Mouse (Mus musculus) adipocyte (in vitro differentiated cells): Measurements from ENCODE around the gene Zfp398.

Experiments
- DNase-seq: peaks from one replicate; pipeline ENCODE4 v3.0.0-alpha.2; 2016; ENCODE audit warnings: low spot score

The Zfp398 gene

DNA sequence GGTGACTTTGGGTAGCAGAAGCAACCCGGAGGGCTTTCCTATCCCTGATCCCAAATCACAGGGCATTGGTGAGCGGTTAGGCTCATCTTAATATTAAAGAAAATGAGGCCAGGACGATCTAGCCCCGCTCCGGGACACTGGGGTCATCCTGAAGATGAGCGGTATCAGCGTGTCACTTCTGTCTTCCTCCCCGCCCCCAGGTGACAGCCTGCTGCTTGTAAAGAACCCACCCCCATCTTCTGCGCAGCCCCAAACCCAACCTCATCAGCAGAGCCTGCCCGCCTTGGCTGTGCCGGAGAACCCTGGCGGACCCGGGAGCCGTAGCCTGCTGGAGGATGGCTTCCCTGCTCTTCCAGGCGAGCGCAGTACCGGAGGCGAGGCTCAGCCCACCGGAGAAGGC, 68.9 kb downstream of the Zfp398 start:
- DNase-seq: no peak

DNA sequence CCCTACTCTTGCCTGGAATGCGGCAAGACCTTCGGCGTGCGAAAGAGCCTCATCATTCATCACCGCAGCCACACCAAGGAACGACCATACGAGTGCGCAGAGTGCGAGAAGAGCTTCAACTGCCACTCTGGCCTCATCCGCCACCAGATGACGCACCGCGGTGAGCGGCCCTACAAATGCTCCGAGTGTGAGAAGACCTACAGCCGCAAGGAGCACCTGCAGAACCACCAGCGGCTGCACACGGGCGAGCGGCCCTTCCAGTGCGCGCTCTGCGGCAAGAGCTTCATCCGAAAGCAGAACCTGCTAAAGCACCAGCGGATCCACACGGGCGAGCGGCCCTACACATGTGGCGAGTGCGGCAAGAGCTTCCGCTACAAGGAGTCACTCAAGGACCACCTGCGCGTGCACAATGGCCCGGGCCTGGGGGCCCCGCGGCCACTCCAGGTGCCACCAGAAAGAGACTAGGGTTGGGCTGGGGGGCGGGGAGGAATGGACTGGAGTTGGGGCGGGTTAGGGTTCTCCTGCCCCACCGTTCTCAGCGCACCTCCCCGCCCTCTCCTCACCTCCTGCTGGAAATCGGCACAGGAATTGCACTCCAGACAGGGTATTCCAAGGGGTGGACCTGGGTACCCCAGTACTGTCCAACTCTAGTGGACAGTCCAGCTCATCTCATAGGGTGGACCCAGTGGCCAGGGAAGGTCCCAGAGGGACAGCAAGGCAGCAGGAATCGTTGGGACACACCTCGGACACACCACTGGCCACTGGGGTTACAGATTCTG, 69.6 kb downstream of the Zfp398 start:
- no peak for DNase-seq

DNA sequence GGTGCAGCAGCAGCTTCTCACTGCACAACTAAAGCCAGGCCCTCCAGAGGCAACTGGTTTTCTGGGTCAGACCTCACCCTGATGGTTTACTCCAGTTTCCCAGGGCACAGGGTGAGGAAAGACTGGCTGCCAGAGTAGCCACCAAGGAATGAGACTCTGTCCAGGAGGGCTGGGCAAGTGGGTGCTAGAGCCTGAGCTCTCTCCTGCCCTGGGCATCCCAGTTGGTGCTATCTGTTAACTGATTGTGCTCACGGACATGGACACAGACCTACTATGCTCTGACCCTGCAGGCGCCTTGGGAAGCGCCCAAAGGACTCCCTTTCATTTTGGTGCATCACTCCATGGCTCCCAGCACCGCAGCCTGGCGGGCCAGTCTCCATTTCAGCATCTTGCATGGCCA, 70.9 kb downstream of the Zfp398 start:
- DNase-seq: no peak

DNA sequence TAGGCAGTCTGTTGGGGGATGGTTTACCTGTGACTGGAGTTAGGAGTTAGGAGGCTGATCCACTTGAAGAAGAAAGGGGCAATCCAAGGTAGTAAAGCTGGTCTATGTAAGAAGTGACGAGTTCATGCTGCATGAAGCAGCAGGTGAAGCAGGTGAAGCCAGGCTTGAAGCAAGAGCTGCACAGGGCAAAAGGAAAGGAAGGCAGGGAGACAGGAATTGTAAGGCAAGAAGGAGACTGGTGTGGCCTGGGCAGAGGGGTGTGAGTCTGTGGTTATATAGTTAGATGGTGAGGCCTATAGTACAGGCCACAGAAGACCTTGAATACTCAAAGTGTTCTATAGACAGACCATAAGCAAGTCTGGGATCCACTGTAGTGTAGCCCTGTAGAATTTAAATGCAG, 73.5 kb downstream of the Zfp398 start:
- DNase-seq: no peak

DNA sequence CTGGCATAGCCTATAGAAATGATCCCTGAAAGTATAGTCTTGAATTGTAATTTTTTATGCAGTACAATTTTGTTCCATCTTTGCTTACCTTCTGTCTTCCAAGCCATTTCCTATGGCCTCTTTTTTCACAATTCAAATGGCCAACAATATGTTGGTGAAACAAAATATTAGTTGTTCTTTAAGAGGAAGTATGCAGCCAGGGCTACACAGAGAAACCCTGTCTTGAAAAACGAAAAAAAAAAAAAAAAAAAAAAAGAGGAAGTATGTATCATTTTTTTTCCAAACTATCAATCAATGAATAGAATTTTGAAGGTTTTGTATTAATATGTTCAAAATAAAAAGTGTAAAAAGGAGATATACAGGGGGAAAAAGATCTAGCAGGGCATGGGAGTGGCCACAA, 76.2 kb downstream of the Zfp398 start:
- no peak for DNase-seq

DNA sequence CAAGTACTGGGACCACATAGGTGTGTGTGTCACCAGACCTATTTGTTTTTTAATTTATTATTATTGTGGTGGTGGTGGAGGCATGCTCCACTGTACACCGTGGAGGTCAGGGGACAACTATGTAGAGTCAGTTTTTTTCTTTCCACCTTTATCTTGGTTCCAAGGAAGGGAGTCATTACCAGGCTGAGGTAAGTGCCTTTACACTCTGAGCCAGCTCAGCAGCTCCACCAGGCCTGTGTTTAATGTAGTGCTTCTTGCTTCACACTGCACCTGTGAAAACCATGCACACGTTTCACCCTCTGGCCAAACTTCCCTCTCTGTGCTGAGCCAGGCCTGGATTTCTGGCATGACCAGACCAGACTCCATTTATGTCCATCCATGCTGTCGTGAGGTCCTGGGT, 77.5 kb downstream of the Zfp398 start:
- DNase-seq: no peak

DNA sequence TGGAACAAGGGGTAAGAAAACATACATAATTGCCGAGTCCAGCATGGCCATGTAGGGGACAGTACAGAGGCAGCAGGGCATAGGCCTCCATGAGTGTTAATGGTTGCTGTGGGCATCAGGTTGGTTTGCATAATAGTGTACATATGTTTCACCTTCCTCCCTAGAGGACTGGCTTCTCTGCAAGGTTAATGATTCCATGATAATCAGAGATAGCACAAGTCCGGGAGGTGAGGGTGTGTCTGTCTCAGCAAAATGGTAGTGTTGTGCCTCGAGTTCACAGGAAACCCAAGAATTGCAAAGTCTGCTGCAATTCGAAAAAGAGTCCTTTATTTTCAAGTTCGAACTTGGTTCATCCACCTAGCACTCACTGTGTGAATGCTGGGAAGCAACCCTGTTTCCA, 81.6 kb downstream of the Zfp398 start:
- DNase-seq: no peak

DNA sequence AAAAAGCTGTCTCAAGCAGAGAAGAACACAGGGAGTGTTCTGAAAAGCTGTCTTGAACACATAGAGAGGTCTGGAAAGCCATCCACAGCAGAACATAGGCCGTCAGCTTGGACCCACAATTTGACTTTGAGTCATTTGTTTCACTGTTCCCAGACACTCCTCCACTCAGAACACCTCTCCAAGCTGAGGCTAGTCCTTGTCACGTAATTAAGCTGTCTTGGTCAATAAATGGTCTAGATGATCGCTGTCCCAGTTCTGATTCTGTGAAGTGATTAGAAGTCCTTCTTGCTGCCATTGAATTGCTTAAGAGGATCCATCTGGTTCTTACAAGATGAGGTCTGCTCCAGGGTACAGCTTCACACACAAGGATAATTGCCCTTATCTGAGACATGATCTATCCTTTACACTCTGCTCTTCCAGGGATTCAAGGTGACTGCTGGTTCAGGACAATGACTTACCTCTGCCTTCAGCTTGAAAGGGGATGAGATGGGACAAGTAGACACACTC, 83.4 kb downstream of the Zfp398 start:
- DNase-seq: no peak

DNA sequence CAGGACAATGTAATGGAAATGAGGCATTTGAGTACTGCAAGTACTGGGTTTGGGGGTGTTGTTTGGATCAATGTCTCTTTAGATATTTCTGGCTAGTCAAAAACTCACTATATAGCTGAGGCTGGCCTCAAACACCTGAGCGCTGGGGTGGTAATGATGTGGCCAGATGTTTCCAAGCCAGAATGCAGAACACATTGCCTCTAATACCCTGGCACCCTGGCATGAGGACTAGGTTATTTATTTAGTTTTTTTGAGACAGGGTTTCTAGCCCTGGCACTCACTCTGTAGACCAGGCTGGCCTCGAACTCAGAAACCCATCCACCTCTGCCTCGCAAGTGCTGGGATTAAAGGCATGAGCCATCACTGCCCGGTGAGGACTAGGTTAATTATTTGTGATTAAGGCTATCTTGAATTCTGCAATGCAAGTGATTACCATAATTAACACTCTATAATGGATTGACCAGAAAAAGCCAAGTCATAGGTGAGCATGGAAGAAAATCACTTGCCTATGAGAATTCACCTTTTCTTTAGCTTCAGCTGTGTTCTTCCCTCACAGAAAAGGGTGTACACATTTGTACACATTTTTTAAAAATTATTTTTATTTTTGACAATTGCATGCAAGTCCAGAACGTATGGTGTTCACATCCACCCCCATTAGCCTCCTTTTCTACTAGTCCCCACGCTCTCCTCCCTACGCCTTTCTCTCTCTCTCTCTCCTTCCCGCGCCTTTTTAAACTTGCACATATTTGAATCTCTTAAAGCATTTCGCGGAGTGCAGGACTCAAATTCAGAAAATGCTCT, 84.4 kb downstream of the Zfp398 start:
- no peak for DNase-seq

DNA sequence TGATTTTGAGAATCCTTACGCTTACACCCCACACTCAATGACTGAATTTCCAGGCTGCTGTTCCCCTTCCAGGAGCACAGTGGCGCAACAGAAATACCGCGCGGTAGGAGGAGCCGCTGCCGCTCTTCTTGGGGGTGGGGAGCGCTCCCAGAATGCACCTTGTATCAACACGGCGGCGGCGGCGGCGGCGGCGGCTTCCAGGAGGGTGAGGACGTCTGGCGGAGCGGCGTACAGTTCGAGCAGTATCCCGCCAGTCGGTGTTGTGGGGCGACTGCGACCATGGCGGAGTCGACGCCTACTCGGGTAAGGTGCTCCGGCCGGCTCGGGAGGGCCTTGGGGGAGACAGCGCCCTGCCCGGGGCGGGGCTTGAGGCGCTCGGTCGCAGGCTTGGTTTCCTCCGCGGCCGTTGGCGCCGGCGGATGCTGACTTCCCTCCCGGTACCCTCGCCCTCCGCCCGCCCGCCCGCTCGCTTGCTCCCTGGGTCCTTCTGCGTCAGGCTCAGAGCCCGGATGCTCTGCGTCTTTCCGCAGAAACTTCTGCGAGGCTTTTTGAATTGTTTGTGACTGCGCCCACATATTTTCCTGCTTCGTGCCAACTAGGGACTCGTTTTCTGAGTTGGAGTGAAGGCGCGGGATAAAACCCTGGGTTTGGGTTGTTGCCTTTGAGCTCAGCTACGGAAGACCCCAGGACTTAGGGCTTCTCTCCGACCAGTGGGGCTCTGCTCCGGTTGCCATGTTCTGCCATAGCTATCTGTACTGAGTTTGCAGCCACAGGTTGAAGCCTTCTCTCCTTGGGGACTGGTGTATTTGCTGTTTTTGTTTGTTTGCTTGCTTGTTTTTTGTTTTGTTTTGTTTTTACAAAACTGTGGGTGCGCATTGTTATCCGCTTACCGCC, 85.2 kb downstream of the Zfp398 start, which contains the start of gene Zfp212:
Zfp212 (plus strand) TSS at position 30 of the 894 bp plus-strand sequence.
- peak; percentile 95 for DNase-seq
